Mouse (Mus musculus) limb, embryonic 14.5 days (tissue): ENCODE measurements at regions not wholly inside any gene's neighbourhood (a gene's known extent, or its start where the extent isn't known, plus 50 kb on each side); places are given as distances from the start of the nearest gene placed in this dataset.
A peak's percentile ranks its signal among the peaks of the same experiment; 100 is the strongest.

Experiments
- ATAC-seq: fragments of 200-750 bp; cut with Nextera tagmentation; 2 replicates; pipeline ENCODE4 v1.8.0; 2017; ENCODE audit warnings: low read depth, moderate number of reproducible peaks, moderate TSS enrichment; ENCODE audit not compliant: low FRiP score
- DNase-seq: peaks from one replicate; pipeline ENCODE4 v3.0.0-alpha.2; 2015; ENCODE audit warnings: low spot score
- H3K27ac ChIP-seq: fragments of 300-500 bp; sonication (generic); replicated peaks from 2 replicates; pipeline ENCODE4 v1.5.1; 2014; ENCODE audit warnings: low read depth, mild to moderate bottlenecking, low read length, moderate library complexity, mixed read lengths
- H3K27me3 ChIP-seq: fragments of 300-500 bp; sonication (generic); 2 replicates; pipeline ENCODE4 v1.6.1; 2014; ENCODE audit warnings: low read length, mixed read lengths; ENCODE audit not compliant: control insufficient read depth, insufficient read depth
- H3K36me3 ChIP-seq: fragments of 300-500 bp; sonication (generic); 2 replicates; pipeline ENCODE4 v1.6.1; 2014; ENCODE audit warnings: mild to moderate bottlenecking, low read length, moderate library complexity, mixed read lengths; ENCODE audit not compliant: control insufficient read depth, insufficient read depth
- H3K4me1 ChIP-seq: fragments of 300-500 bp; sonication (generic); 2 replicates; pipeline ENCODE4 v1.6.1; 2014; ENCODE audit warnings: antibody characterized with exemption, low read length, mixed read lengths; ENCODE audit not compliant: control insufficient read depth, insufficient read depth
- H3K4me2 ChIP-seq: fragments of 300-500 bp; sonication (generic); replicated peaks from 2 replicates; pipeline ENCODE4 v1.6.1; 2014; ENCODE audit warnings: low read depth, mild to moderate bottlenecking, low read length, moderate library complexity; ENCODE audit not compliant: severe bottlenecking
- H3K4me3 ChIP-seq: fragments of 300-500 bp; sonication (generic); replicated peaks from 2 replicates; pipeline ENCODE4 v1.5.1; 2014; ENCODE audit warnings: low read length
- H3K9ac ChIP-seq: fragments of 300-500 bp; sonication (generic); 2 replicates; pipeline ENCODE4 v1.6.1; 2014; ENCODE audit warnings: mild to moderate bottlenecking, low read depth, low read length, moderate library complexity; ENCODE audit not compliant: severe bottlenecking
- H3K9me3 ChIP-seq: fragments of 300-500 bp; sonication (generic); 2 replicates; pipeline ENCODE4 v1.6.1; 2016; ENCODE audit warnings: low read length; ENCODE audit not compliant: control insufficient read depth
- POLR2A ChIP-seq: fragments of 200-500 bp; IDR thresholded peaks from 2 replicates; pipeline ENCODE4 v1.8.0; 2012; ENCODE audit warnings: inconsistent platforms, mild to moderate bottlenecking, moderate library complexity, borderline replicate concordance; ENCODE audit not compliant: insufficient read depth, insufficient read length; ENCODE audit errors: extremely low read depth
- WGBS: fragments of 180-500 bp; shearing (Covaris S2); extraction: QIAGEN DNeasy Blood & Tissue Kit; methylation state at CpG from one replicate; pipeline ENCODE4 v1.1.7; 2014; 5-methylcytosine and 5-hydroxymethylcytosine counted together

- WGBS, result 92% methylated on average over 2 of the region's 2 CpGs
- Histone ChIP-seq H3K4me2 (no peak overlapping the region), H3K9me3 (no peaks in the 10 kb centered on the region), H3K27ac (no peak overlapping the region), H3K9ac (no peak overlapping the region), H3K4me3 (no peak overlapping the region), H3K4me1 (peaks cover 14% of the 10 kb centered on the region), H3K27me3 (no peaks in the 10 kb centered on the region), H3K36me3 (no peaks in the 10 kb centered on the region)
- ATAC-seq, result no peak
- no peak for TF ChIP-seq POLR2A
- DNase-seq, result no peak
Observed at GRCm38 (mm10) chr8:126705391-126705790, 111.6 kb upstream of the Irf2bp2 start.

DNA sequence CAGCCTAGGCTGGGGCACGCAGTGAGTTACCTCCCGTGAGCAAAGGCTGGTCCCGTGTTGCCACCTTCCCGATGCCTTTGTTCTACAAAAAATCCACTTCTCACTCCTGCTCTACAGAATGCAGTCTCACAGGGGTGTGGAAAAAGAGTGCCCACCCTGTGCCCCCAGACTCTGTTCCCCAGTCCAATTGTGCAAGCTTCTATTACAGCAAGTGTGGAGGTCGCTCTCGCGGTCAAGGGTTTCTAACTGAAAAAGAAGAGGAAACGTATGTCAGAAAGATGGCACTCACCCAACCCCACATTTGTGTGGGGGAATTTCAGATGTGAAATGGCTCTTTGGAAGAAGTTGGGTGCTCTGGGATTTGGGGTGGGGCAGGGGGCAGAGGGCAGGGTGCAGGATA, 110.9 kb upstream of the Irf2bp2 start:
- DNase-seq, result no peak
- no peak for ATAC-seq
- WGBS, result 92% methylated on average over 8 of the region's 8 CpGs

GRCm38 (mm10) chr8:126703546-126703945, 109.8 kb upstream of the Irf2bp2 start:
- Histone ChIP-seq H3K4me1 (peaks cover 22% of the 10 kb centered on the region), H3K9me3 (no peaks in the 10 kb centered on the region), H3K9ac (no peak overlapping the region), H3K27me3 (no peaks in the 10 kb centered on the region), H3K4me2 (no peak overlapping the region), H3K36me3 (no peaks in the 10 kb centered on the region), H3K4me3 (no peak overlapping the region), H3K27ac (no peak overlapping the region)
- ATAC-seq (no peak), DNase-seq (no peak)
- 81% methylated on average over 5 of the region's 5 CpGs for WGBS
- TF ChIP-seq POLR2A, result no peak

More for the DNA sequence above, 110.9 kb upstream of the Irf2bp2 start:
- Histone ChIP-seq H3K4me1 (peaks cover 16% of the 10 kb centered on the region), H3K9me3 (no peaks in the 10 kb centered on the region), H3K9ac (no peak overlapping the region), H3K4me2 (no peak overlapping the region), H3K36me3 (no peaks in the 10 kb centered on the region), H3K4me3 (no peak overlapping the region), H3K27ac (no peak overlapping the region), H3K27me3 (no peaks in the 10 kb centered on the region)
- no peak for TF ChIP-seq POLR2A

DNA sequence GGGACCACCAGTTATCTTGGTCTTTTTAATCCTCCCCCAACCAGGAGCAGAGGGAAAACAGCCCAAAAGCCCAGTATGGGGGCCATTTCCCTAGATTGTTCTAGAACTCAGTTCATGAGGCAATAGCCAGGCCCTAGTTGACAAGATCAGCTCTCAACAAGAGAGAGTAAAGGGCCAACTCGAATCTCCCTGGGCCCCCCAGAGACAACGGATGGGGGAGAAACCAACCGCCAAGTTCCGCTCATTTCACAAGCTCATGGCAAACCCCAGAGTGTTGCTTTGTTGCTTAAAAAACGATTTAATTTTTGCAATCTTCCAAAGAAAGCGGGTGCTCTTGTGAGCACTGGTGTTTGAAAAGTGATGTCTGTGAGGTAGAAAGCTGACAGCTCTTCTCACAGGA, 108.5 kb upstream of the Irf2bp2 start:
- Histone ChIP-seq H3K36me3 (no peaks in the 10 kb centered on the region), H3K4me2 (no peak overlapping the region), H3K27ac (no peak overlapping the region), H3K27me3 (no peaks in the 10 kb centered on the region), H3K4me3 (no peak overlapping the region), H3K9ac (no peak overlapping the region), H3K4me1 (peaks cover 28% of the 10 kb centered on the region), H3K9me3 (no peaks in the 10 kb centered on the region)
- DNase-seq (no peak), ATAC-seq (no peak)
- TF ChIP-seq POLR2A, result no peak
- 84% methylated on average over 6 of the region's 6 CpGs for WGBS

DNA sequence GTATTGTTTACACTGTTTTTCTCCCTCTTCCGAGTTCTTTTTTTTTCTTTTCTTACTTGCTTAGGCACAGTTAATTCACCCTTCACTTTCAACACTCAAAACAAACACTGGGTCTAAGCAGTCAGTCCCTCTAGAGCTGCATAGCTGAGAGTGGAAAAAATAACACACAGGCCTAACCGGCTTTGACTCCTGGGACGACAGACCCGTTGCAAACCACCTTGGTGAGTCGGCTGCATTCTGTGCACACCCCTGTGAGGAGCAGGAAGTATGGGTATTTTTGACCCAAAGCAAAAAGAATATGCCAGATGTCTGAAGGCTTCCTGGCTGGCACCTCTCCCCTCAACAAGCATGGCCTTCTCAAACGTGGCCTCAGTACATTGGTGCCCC, 105.6 kb upstream of the Irf2bp2 start:
- ATAC-seq, result peak; percentile 69
- DNase-seq, result peak; percentile 41
- H3K9me3 ChIP-seq, result no peaks in the 10 kb centered on the region
- peak overlapping the region; percentile 80 for H3K27ac ChIP-seq
- 0 out of 2 replicates have a peak overlapping the region, but pooled peaks have one; percentile 0 for H3K9ac ChIP-seq
- peaks cover 35% of the 10 kb centered on the region for H3K4me1 ChIP-seq
- no peak overlapping the region for H3K4me3 ChIP-seq
- no peak for TF ChIP-seq POLR2A
- no peaks in the 10 kb centered on the region for H3K36me3 ChIP-seq
- 14% methylated on average over 6 of the region's 6 CpGs for WGBS
- H3K27me3 ChIP-seq, result no peaks in the 10 kb centered on the region
- no peak overlapping the region for H3K4me2 ChIP-seq
